Mouse (Mus musculus) embryonic fibroblast, embryonic 13.5 days (primary cell): ENCODE results near the gene Ostf1. TPM values are rescaled to one million over a fixed set of nuclear protein-coding genes. Genes with fewer than 3 reads are reported as not detected.

Experiments used
- H3K27ac ChIP-seq: 2 replicates; pipeline ENCODE4 v1.5.1; 2012; ENCODE audit warnings: low read length, control low read depth, inconsistent platforms; ENCODE audit not compliant: insufficient read depth
- H3K4me1 ChIP-seq: 2 replicates; pipeline ENCODE4 v1.6.1; 2011; ENCODE audit warnings: low read length; ENCODE audit not compliant: control insufficient read depth, insufficient read depth
- H3K4me3 ChIP-seq: 2 replicates; pipeline ENCODE4 v1.5.1; 2011; ENCODE audit warnings: mild to moderate bottlenecking, control low read depth, low read length; ENCODE audit not compliant: insufficient read depth
- CTCF ChIP-seq: IDR thresholded peaks from 2 replicates; pipeline ENCODE4 v1.5.1; 2011; ENCODE audit warnings: mild to moderate bottlenecking, control low read depth, low read length, moderate library complexity, borderline replicate concordance; ENCODE audit not compliant: insufficient read depth
- POLR2A ChIP-seq: IDR thresholded peaks from 2 replicates; pipeline ENCODE4 v1.6.1; 2011; ENCODE audit warnings: low read depth, mild to moderate bottlenecking, control low read depth, low read length, moderate library complexity
- polyA plus RNA-seq: library from polyadenylated mRNA; stranded (reverse); fragments of >200 nt; gene quantifications from 2 replicates; pipeline ENCODE4 v1.2.4, GENCODE M21; 2011; ENCODE audit warnings: low read depth; ENCODE audit not compliant: missing spikeins, insufficient read length

Gene Ostf1
- polyA plus RNA-seq = 106 and 109 TPM in 2 replicates

DNA sequence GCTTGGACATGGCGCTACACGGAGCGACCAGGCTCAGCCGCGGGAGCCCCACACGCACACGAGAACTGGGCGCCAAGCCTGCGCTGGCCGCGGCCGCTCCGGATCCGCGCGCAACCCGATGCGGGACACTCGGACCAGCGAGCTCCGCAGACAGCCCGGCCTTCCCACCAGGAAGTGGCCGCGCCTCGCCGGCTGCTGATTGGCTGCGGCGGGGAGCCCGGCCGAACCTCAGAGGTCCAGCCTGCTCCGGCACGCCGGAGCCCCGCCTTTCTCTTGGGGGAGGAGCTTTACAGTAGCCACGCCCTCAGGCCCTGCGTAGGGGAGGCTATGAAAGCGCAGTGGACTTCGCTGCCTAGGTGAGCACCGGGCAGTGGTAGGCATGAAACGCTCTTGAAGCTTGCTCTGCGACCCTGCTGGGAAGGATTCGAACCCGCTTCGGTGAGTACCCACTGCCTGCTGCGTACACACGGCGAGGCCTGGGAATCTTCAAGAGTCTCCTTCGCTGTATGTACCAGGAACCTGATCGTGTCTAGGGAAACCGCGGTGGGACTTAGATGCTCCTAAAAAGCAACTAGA is at the start of gene Ostf1, which contains the start of gene Nmrk1:
Gene Ostf1, minus strand, starts transcription at position 180 of the 576 bp plus-strand sequence.
Gene Nmrk1, plus strand, starts transcription at position 307 of the 576 bp plus-strand sequence.
- TF ChIP-seq CTCF = no peak
- peak; percentile 83 for TF ChIP-seq POLR2A
- H3K27ac ChIP-seq = peak within 1 kb of the TSS; percentile 75
- H3K4me1 ChIP-seq = peaks cover 2% of the 10 kb centered on the region
- H3K4me3 ChIP-seq = peak within 1 kb of the TSS; percentile 83

DNA sequence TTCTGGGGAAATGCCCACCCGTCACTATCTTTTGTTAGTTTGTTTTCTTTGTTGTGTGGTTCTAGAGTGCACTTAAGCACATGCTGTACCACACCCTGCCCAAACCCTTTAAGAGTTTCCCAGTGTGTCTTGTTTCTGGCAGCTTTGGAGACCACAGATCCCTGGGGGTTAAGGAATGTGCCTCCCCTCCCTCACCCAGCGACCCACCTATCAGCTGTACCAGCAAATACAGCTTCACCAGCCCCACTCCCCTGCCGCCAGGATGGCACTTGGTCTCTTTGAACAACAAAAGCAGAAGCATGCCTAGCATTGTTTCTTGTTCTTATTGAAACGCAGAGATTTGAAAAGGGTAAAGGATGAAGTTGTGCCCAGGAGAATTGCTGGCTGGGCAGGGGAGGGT is 41.5 kb upstream of the Ostf1 start:
- Histone ChIP-seq H3K4me1 (peaks cover 13% of the 10 kb centered on the region), H3K4me3 (peak overlapping the region; percentile 99), H3K27ac (no peak overlapping the region)
- TF ChIP-seq POLR2A (no peak), CTCF (no peak)

DNA sequence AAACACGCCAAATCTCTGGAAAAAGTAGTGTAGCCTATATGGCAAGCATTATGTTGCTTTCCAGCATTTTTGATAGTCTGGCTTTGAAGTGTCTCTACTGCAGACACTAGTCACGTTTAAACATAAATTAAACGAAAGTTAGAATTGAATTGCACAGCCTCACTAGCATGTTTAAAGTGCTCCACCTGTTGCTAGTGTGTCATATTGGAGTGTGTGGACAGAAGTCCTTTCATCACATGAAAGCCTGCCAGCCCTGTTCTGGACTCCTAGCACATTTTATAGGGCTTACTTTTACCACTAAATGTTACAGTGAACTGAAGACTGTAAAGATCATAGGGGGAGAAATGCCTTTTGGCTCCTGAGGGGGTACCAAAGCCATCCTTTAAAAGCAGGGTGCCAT is 40.9 kb upstream of the Ostf1 start:
- no peak for TF ChIP-seq POLR2A
- TF ChIP-seq CTCF = no peak
- H3K27ac ChIP-seq = no peak overlapping the region

DNA sequence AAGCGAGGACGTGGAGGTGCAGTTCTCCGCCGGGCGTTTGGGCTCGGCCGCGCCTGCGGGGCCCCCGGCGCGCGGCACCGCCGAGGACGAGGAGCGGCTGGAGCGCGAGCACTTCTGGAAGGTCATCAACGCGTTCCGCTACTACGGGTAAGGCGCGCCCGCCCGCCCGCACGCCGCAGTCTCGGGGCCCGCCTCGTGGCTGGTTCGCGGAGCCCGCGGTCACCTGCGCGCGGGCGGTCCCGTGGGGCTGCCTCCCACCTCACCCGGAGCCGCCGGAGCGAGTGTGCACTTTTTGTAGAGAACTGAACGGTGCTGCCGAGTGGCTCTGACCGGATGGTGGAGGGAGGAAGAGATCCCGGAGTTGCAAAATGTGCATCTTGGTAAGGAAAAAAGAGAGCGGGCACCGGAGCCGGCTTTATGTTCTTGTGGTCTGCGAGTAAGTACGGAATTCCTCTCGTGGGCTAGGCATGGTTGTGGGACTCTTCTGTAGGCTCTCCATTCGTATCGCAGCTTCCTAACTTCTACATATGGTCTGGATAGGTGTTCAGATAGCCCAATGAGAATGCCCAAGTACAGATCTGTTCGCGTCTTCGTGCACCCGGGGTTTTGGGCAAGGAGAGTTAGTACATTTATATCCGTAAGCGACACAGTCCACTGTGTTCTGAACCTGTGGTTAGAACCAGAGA is 39.6 kb upstream of the Ostf1 start:
- Histone ChIP-seq H3K4me1 (peaks cover 13% of the 10 kb centered on the region), H3K4me3 (peak overlapping the region; percentile 99), H3K27ac (peak overlapping the region; percentile 53)
- TF ChIP-seq CTCF (no peak), POLR2A (no peak)

More for the DNA sequence above, 40.9 kb upstream of the Ostf1 start:
- H3K4me3 ChIP-seq = peak overlapping the region; percentile 99; the same call in 1 of the 2 replicates
- H3K4me1 ChIP-seq = peaks cover 13% of the 10 kb centered on the region

DNA sequence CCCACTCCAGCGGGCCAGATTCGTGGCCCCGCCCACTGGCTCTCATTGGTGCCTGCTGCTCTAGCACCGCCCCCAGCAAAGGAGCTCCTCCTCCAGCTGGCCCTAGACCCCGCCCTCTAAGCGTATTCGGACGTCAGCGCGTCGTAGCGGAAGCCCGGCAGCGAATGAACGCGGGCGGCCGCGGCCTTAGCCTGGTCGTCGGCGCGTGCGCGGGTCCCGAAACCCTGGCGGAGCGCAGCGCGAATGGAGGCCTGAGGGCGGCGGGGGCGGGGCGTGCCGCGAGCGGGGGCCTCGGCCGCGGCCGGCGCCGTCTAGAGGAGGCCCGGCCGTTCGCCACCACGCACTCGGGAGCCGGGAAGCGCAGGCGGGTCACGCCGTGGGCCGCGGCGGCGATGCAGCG is 39.0 kb upstream of the Ostf1 start, which contains the start of gene Carnmt1:
Gene Carnmt1, plus strand, starts transcription at position 157 of the 400 bp plus-strand sequence.
- Histone ChIP-seq H3K4me3 (peak within 1 kb of the TSS; percentile 99), H3K27ac (peak within 1 kb of the TSS; percentile 91)
- TF ChIP-seq POLR2A = no peak; the same call in 1 of the 2 replicates
- TF ChIP-seq CTCF = no peak

DNA sequence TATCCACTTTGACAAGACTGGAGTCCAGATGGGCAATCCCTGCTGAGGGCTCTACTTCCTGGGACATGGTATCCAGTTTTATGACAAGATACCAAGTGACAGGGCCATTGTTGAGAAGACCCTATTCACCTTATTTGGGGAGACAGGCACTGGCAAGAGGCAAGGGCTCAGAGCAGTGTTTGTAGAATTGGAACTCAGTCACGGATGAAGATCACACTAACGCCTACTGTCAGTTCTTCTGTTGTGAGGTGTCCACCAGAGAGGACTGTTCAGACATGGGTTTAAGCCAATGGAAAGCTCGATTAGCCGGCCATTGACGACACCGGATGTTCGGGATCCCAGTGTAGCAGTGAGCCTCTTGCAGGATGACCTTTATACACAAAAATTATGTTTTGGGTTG is 37.9 kb upstream of the Ostf1 start:
- no peak overlapping the region for H3K27ac ChIP-seq

More for the DNA sequence above, 39.0 kb upstream of the Ostf1 start, which contains the start of gene Carnmt1:
- H3K4me1 ChIP-seq = peaks cover 13% of the 10 kb centered on the region

DNA sequence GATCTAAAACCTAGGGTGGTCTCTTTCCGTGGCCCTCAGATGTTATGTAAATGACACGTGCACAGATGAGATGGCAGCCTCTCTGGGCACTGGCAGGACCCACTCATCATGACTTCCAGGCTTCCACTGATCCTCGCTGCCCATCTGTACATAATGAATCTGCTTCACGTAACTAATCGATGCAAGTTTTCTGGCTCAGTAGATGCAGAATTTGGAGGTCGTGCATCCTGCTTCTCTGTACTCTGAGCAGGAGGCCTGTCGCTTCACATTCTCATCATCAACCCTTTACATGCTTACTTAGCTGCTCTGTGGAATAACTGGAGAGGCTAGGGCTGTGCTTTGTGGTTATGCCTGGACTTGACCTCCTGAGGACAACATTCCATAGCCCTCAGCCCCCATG is 35.3 kb upstream of the Ostf1 start:
- Histone ChIP-seq H3K4me3 (no peak overlapping the region), H3K27ac (no peak overlapping the region), H3K4me1 (peaks cover 4% of the 10 kb centered on the region; the same call in 1 of the 2 replicates)
- TF ChIP-seq CTCF (no peak), POLR2A (no peak)

More for the DNA sequence above, 37.9 kb upstream of the Ostf1 start:
- TF ChIP-seq POLR2A = no peak
- no peak for TF ChIP-seq CTCF
- peaks cover 10% of the 10 kb centered on the region for H3K4me1 ChIP-seq
- no peak overlapping the region for H3K4me3 ChIP-seq

DNA sequence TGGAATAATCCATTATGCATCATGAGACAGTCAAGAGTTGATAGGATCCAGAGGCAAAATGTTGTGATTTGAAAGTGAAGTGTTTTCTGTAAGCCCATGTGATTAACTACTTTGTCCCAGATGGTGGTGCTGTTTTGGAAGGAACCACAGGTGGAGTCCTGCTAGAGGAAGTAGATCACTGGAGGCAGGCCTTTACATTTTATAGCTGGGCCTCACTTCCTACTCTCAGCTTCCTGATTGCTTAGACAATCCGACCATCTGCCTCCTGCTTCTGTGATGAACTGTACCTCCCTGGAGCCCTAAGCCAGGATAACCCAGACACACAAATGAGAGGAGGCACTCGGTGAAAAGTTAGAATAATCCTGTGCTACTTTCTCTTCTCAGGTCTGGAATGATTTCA is 32.3 kb upstream of the Ostf1 start:
- no peak overlapping the region for H3K4me3 ChIP-seq
- H3K27ac ChIP-seq = no peak overlapping the region
- TF ChIP-seq POLR2A (no peak), CTCF (no peak)
- H3K4me1 ChIP-seq = no peaks in the 10 kb centered on the region

DNA sequence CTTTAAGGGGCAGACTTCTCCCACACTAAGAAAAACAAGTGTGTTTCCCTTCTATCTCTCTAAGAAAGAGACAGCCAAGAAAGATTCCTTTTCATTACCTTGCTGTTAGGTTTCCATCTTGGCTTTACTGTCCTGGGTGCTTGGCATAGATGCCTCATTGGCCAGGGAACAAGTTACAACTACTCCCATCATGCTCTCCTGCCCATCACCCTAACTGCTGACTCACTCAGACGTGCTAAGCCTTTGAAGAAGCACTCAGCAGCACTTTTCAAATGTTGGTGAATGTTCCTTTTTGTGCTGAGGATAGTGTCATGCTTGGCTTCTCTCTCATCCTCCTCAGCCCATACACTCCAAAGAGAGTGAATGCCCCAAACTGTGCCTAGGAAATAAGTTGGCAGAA is 30.1 kb upstream of the Ostf1 start:
- H3K4me3 ChIP-seq = no peak overlapping the region
- no peaks in the 10 kb centered on the region for H3K4me1 ChIP-seq
- H3K27ac ChIP-seq = no peak overlapping the region
- TF ChIP-seq CTCF (no peak), POLR2A (no peak)

DNA sequence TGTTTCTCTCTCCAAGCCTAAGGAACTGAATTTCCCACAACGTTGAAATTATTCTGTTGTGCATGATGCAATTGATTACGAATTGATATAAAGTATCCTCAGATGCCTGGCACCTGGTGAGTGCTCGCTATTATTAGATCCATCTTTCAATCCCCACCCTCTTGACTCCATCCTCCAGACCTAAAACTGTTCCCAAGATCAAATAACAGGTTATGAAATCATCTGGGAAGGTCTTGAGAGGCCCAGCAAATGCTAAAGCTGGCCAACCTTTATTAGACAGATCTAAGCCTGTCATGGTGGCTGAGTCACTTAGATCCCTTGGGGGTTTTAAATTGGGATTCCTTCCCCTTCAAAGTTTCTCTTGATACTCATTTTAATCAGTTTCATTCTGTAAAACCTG is 28.8 kb upstream of the Ostf1 start:
- Histone ChIP-seq H3K4me1 (no peaks in the 10 kb centered on the region), H3K27ac (no peak overlapping the region), H3K4me3 (no peak overlapping the region)
- TF ChIP-seq POLR2A (no peak), CTCF (no peak)

DNA sequence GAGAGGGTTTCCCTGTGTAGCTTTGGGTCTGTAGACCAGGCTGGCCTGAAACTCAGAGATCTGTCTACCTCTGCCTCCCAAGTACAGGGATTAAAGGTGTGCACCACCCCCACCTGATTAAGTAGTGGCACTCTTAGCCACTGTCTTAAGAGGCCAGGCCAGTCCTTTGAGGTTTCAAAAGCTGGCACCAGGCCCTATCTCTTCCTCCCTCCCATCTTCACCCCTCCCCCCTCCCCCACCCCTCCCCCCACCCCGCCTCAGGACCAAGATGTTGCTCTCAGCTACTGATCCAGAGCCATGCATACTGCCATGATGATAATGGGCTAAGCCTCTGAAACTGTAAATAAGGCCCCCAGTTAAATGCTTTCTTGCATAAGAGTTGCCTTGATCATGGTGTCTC is 27.7 kb upstream of the Ostf1 start:
- TF ChIP-seq POLR2A (no peak), CTCF (no peak)
- H3K27ac ChIP-seq = no peak overlapping the region
- no peaks in the 10 kb centered on the region for H3K4me1 ChIP-seq

More for the DNA sequence above, 27.7 kb upstream of the Ostf1 start:
- no peak overlapping the region for H3K4me3 ChIP-seq
